Mouse (Mus musculus) small intestine, adult 2 months (tissue): ENCODE measurements around the gene Cacna1h. TPM values are rescaled to one million over a fixed set of nuclear protein-coding genes. Genes with fewer than 3 reads are reported as not detected.

Experiments used
- H3K27ac ChIP-seq: fragments of 200-500 bp; 2 replicates; pipeline ENCODE4 v1.5.1; 2012; ENCODE audit warnings: low read depth, low read length, control low read depth, inconsistent platforms; ENCODE audit not compliant: insufficient read depth
- H3K27me3 ChIP-seq: fragments of 200-500 bp; 2 replicates; pipeline ENCODE4 v1.6.1; 2012; ENCODE audit warnings: mild to moderate bottlenecking, moderate library complexity, low read length, inconsistent platforms; ENCODE audit not compliant: control insufficient read depth, insufficient read depth
- H3K36me3 ChIP-seq: fragments of 200-500 bp; 2 replicates; pipeline ENCODE4 v1.6.1; 2012; ENCODE audit warnings: mild to moderate bottlenecking, low read length, control low read depth, inconsistent platforms; ENCODE audit not compliant: control insufficient read depth, insufficient read depth
- H3K4me1 ChIP-seq: fragments of 200-500 bp; 2 replicates; pipeline ENCODE4 v1.6.1; 2012; ENCODE audit warnings: low read length, inconsistent platforms, mixed read lengths; ENCODE audit not compliant: control insufficient read depth, insufficient read depth, insufficient read length
- H3K4me3 ChIP-seq: fragments of 200-500 bp; 2 replicates; pipeline ENCODE4 v1.5.1; 2012; ENCODE audit warnings: low read depth, mild to moderate bottlenecking, control low read depth, inconsistent platforms, low read length, moderate library complexity
- CTCF ChIP-seq: fragments of 200-500 bp; IDR thresholded peaks from 2 replicates; pipeline ENCODE4 v1.5.1; 2012; ENCODE audit warnings: low read depth, mild to moderate bottlenecking, control low read depth, inconsistent platforms, low read length, moderate library complexity, mixed read lengths; ENCODE audit not compliant: insufficient replicate concordance, insufficient read length; ENCODE audit errors: extremely low read depth
- POLR2A ChIP-seq: fragments of 200-500 bp; IDR thresholded peaks from 2 replicates; pipeline ENCODE4 v1.6.1; 2012; ENCODE audit warnings: low read depth, mild to moderate bottlenecking, control low read depth, inconsistent platforms, low read length, moderate library complexity
- WGBS: fragments of 180-500 bp; shearing (Covaris S2); methylation state at CpG from one replicate; pipeline ENCODE4 v1.1.7; 2018; 5-methylcytosine and 5-hydroxymethylcytosine counted together
- polyA plus RNA-seq: library from polyadenylated mRNA; depleted of rRNA; stranded (reverse); fragments of >200 nt; gene quantifications from 2 replicates; pipeline ENCODE4 v1.2.3, GENCODE M21; 2012

Cacna1h gene
- polyA plus RNA-seq, 1 experiment: 19.6 TPM

GRCm38 (mm10) chr17:25402224-25402623 is 31.4 kb downstream of the Cacna1h start:
- Histone ChIP-seq H3K27me3 (no peaks in the 10 kb centered on the region), H3K36me3 (no peaks in the 10 kb centered on the region), H3K4me1 (0 out of 2 replicates have a peak, but pooled peaks cover 2% of the 10 kb centered on the region), H3K4me3 (no peak overlapping the region), H3K27ac (no peak overlapping the region)
- TF ChIP-seq CTCF: no peak
- no peak for TF ChIP-seq POLR2A
- whole genome bisulfite sequencing: 85% methylated on average over 13 of the region's 13 CpGs

GRCm38 (mm10) chr17:25401491-25401890 is 32.1 kb downstream of the Cacna1h start:
- TF ChIP-seq CTCF (no peak), POLR2A (no peak)
- H3K4me3 ChIP-seq: no peak overlapping the region
- WGBS: 55% methylated on average over 4 of the region's 4 CpGs
- no peaks in the 10 kb centered on the region for H3K36me3 ChIP-seq
- H3K27ac ChIP-seq: no peak overlapping the region
- 0 out of 2 replicates have a peak, but pooled peaks cover 2% of the 10 kb centered on the region for H3K4me1 ChIP-seq
- H3K27me3 ChIP-seq: no peaks in the 10 kb centered on the region

- H3K36me3 ChIP-seq: no peaks in the 10 kb centered on the region
- H3K27me3 ChIP-seq: no peaks in the 10 kb centered on the region
- TF ChIP-seq POLR2A (no peak), CTCF (no peak)
- H3K4me3 ChIP-seq: no peak overlapping the region
- 0 out of 2 replicates have a peak, but pooled peaks cover 2% of the 10 kb centered on the region for H3K4me1 ChIP-seq
- WGBS: 8% methylated on average over 7 of the region's 7 CpGs
- H3K27ac ChIP-seq: no peak overlapping the region
Measured at GRCm38 (mm10) chr17:25400443-25400842, 33.1 kb downstream of the Cacna1h start.

GRCm38 (mm10) chr17:25398520-25398838 is 35.1 kb downstream of the Cacna1h start:
- no peak overlapping the region for H3K4me3 ChIP-seq
- TF ChIP-seq POLR2A: no peak
- no peak for TF ChIP-seq CTCF
- no peak overlapping the region for H3K27ac ChIP-seq
- H3K36me3 ChIP-seq: no peaks in the 10 kb centered on the region
- no peaks in the 10 kb centered on the region for H3K27me3 ChIP-seq
- no peaks in the 10 kb centered on the region for H3K4me1 ChIP-seq
- WGBS: 73% methylated on average over 13 of the region's 13 CpGs

- peak; percentile 79 for TF ChIP-seq CTCF
- TF ChIP-seq POLR2A: no peak
- H3K4me1 ChIP-seq: no peaks in the 10 kb centered on the region
- 33% methylated on average over 14 of the region's 14 CpGs for WGBS
- no peaks in the 10 kb centered on the region for H3K36me3 ChIP-seq
- no peaks in the 10 kb centered on the region for H3K27me3 ChIP-seq
- no peak overlapping the region for H3K4me3 ChIP-seq
- no peak overlapping the region for H3K27ac ChIP-seq
Measured at GRCm38 (mm10) chr17:25397804-25398519, 35.6 kb downstream of the Cacna1h start.

GRCm38 (mm10) chr17:25394526-25394925 is 39.1 kb downstream of the Cacna1h start:
- H3K4me1 ChIP-seq: no peaks in the 10 kb centered on the region
- 75% methylated on average over 4 of the region's 4 CpGs for WGBS
- no peaks in the 10 kb centered on the region for H3K36me3 ChIP-seq
- H3K4me3 ChIP-seq: no peak overlapping the region
- TF ChIP-seq CTCF (no peak), POLR2A (no peak)
- no peaks in the 10 kb centered on the region for H3K27me3 ChIP-seq
- no peak overlapping the region for H3K27ac ChIP-seq

- WGBS: 42% methylated on average over 9 of the region's 9 CpGs
Measured at GRCm38 (mm10) chr17:25374011-25374410, 59.6 kb downstream of the Cacna1h start.

More at GRCm38 (mm10) chr17:25374011-25374410, 59.6 kb downstream of the Cacna1h start:
- Histone ChIP-seq H3K27me3 (no peaks in the 10 kb centered on the region), H3K4me1 (no peaks in the 10 kb centered on the region), H3K36me3 (no peaks in the 10 kb centered on the region), H3K27ac (no peak overlapping the region), H3K4me3 (no peak overlapping the region)
- TF ChIP-seq CTCF: no peak
- TF ChIP-seq POLR2A: no peak
